Mouse (Mus musculus) CH12.LX (cell line): ENCODE results near the gene Selenos. TPM values are rescaled to one million over a fixed set of nuclear protein-coding genes. Genes with fewer than 3 reads are reported as not detected.

Experiments
- DNase-seq: peaks from one replicate; pipeline ENCODE4 v3.0.0-alpha.2; 2013; ENCODE audit errors: extremely low read depth
- H3K27ac ChIP-seq: 2 replicates; pipeline ENCODE4 v1.5.1; 2012; ENCODE audit warnings: low read depth, mild to moderate bottlenecking, control low read depth, moderate library complexity; ENCODE audit not compliant: insufficient read depth
- H3K27me3 ChIP-seq: replicated peaks from 2 replicates; pipeline ENCODE3; 2012; ENCODE audit warnings: inconsistent platforms
- H3K36me3 ChIP-seq, 2 experiments: replicated peaks in 1 of 2; 2 replicates each; pipeline versions ENCODE3 to v1.6.1; 2012; ENCODE audit warnings: inconsistent platforms in 1 of 2, low read length in 1 of 2, mild to moderate bottlenecking in 1 of 2, mixed read lengths in 1 of 2, moderate library complexity in 1 of 2; ENCODE audit not compliant: control insufficient read depth in 1 of 2, insufficient read depth in 1 of 2
- H3K4me1 ChIP-seq, 2 experiments: 2 replicates each; pipeline ENCODE4 v1.6.1; 2012; ENCODE audit warnings: inconsistent platforms in 1 of 2, moderate library complexity in 1 of 2; ENCODE audit not compliant: insufficient read depth in 2 of 2, control insufficient read depth in 1 of 2
- H3K4me2 ChIP-seq: 2 replicates; pipeline ENCODE4 v1.6.1; 2012; ENCODE audit warnings: low read depth, mild to moderate bottlenecking, control low read depth; ENCODE audit not compliant: poor library complexity, insufficient read depth, severe bottlenecking
- H3K4me3 ChIP-seq, 3 experiments: fragments of 150-350 bp in 1 of 3; sonication (generic) in 1 of 3; replicated peaks in 1 of 3; 2 replicates each; pipeline versions ENCODE3 to v1.5.1; 2011 to 2012; ENCODE audit warnings: low read depth in 2 of 3, low read length in 2 of 3, mild to moderate bottlenecking in 2 of 3, moderate library complexity in 2 of 3, control low read depth in 1 of 3, improper control_type of control experiment in 1 of 3, inconsistent platforms in 1 of 3, mixed read lengths in 1 of 3; ENCODE audit not compliant: poor library complexity in 1 of 3
- H3K79me2 ChIP-seq: replicated peaks from 2 replicates; pipeline ENCODE4 v1.6.1; 2012; ENCODE audit warnings: mild to moderate bottlenecking, moderate library complexity; ENCODE audit not compliant: control insufficient read depth, poor library complexity, insufficient read depth, severe bottlenecking; ENCODE audit errors: extremely low read depth
- H3K9ac ChIP-seq: 2 replicates; pipeline ENCODE4 v1.6.1; 2012; ENCODE audit warnings: low read depth, mild to moderate bottlenecking, control low read depth, moderate library complexity; ENCODE audit not compliant: insufficient read depth
- H3K9me3 ChIP-seq: replicated peaks from 2 replicates; pipeline ENCODE3; 2012; ENCODE audit warnings: low read length, inconsistent platforms, mixed read lengths
- BHLHE40 ChIP-seq: IDR thresholded peaks from 2 replicates; pipeline ENCODE4 v1.6.1; 2011; ENCODE audit warnings: mild to moderate bottlenecking, low read depth, low read length, improper control_type of control experiment
- CHD1 ChIP-seq: IDR thresholded peaks from 2 replicates; pipeline ENCODE4 v1.6.1; 2012; ENCODE audit warnings: low read depth, low read length, improper control_type of control experiment, inconsistent platforms
- CTCF ChIP-seq, 2 experiments: IDR thresholded peaks in 1 of 2; conservative IDR thresholded peaks in 1 of 2; 2 replicates each; pipeline ENCODE4 v1.5.1; 2011 to 2012; ENCODE audit warnings: low read depth in 2 of 2, low read length in 2 of 2, improper control_type of control experiment in 1 of 2, inconsistent platforms in 1 of 2, mild to moderate bottlenecking in 1 of 2, moderate library complexity in 1 of 2
- ELF1 ChIP-seq: IDR thresholded peaks from 2 replicates; pipeline ENCODE4 v1.6.1; 2014; ENCODE audit warnings: low read depth, mild to moderate bottlenecking, inconsistent platforms, low read length, improper control_type of control experiment
- EP300 ChIP-seq: IDR thresholded peaks from 2 replicates; pipeline ENCODE4 v1.6.1; 2011; ENCODE audit warnings: low read length, improper control_type of control experiment
- ETS1 ChIP-seq: conservative IDR thresholded peaks from 2 replicates; pipeline ENCODE4 v1.6.1; 2012; ENCODE audit warnings: low read depth, mild to moderate bottlenecking, inconsistent platforms, low read length, improper control_type of control experiment, moderate library complexity
- GABPA ChIP-seq: IDR thresholded peaks from 2 replicates; pipeline ENCODE4 v1.6.1; 2012; ENCODE audit warnings: low read depth, low read length, improper control_type of control experiment, inconsistent platforms; ENCODE audit not compliant: insufficient replicate concordance
- IRF4 ChIP-seq: IDR thresholded peaks from 2 replicates; pipeline ENCODE4 v1.6.1; 2014; ENCODE audit warnings: low read depth, mild to moderate bottlenecking, inconsistent platforms, low read length, improper control_type of control experiment
- JUN ChIP-seq: IDR thresholded peaks from 2 replicates; pipeline ENCODE4 v1.6.1; 2011; ENCODE audit warnings: low read depth, mild to moderate bottlenecking, low read length, improper control_type of control experiment, moderate library complexity; ENCODE audit not compliant: insufficient read depth
- JUND ChIP-seq: conservative IDR thresholded peaks from 2 replicates; pipeline ENCODE4 v1.6.1; 2011; ENCODE audit warnings: low read depth, low read length, improper control_type of control experiment
- KAT2A ChIP-seq: IDR thresholded peaks from 2 replicates; pipeline ENCODE4 v1.6.1; 2012; ENCODE audit warnings: low read length, improper control_type of control experiment, inconsistent platforms; ENCODE audit not compliant: insufficient replicate concordance
- MEF2A ChIP-seq: IDR thresholded peaks from 2 replicates; pipeline ENCODE4 v1.6.1; 2014; ENCODE audit warnings: low read depth, mild to moderate bottlenecking, inconsistent platforms, low read length, improper control_type of control experiment, borderline replicate concordance
- MXI1 ChIP-seq: IDR thresholded peaks from 2 replicates; pipeline ENCODE4 v1.6.1; 2011; ENCODE audit warnings: mild to moderate bottlenecking, low read depth, low read length, improper control_type of control experiment
- PAX5 ChIP-seq: IDR thresholded peaks from 2 replicates; pipeline ENCODE4 v1.6.1; 2012; ENCODE audit warnings: low read length, inconsistent platforms, mixed read lengths
- POLR2A ChIP-seq: IDR thresholded peaks from 2 replicates; pipeline ENCODE4 v1.6.1; 2011; ENCODE audit warnings: low read depth, mild to moderate bottlenecking, improper control_type of control experiment, low read length
- RAD21 ChIP-seq: IDR thresholded peaks from 2 replicates; pipeline ENCODE4 v1.6.1; 2011; ENCODE audit warnings: low read depth, mild to moderate bottlenecking, low read length, improper control_type of control experiment, moderate library complexity
- RCOR1 ChIP-seq: conservative IDR thresholded peaks from 2 replicates; pipeline ENCODE4 v1.6.1; 2012; ENCODE audit warnings: low read depth, mild to moderate bottlenecking, inconsistent platforms, low read length, improper control_type of control experiment
- SMC3 ChIP-seq: IDR thresholded peaks from 2 replicates; pipeline ENCODE4 v1.6.1; 2011; ENCODE audit warnings: low read depth, low read length, improper control_type of control experiment
- TCF12 ChIP-seq: IDR thresholded peaks from 2 replicates; pipeline ENCODE4 v1.6.1; 2014; ENCODE audit warnings: low read depth, mild to moderate bottlenecking, inconsistent platforms, low read length, improper control_type of control experiment
- UBTF ChIP-seq: IDR thresholded peaks from 2 replicates; pipeline ENCODE4 v1.6.1; 2012; ENCODE audit warnings: low read depth, mild to moderate bottlenecking, inconsistent platforms, low read length, improper control_type of control experiment, moderate library complexity
- USF2 ChIP-seq: conservative IDR thresholded peaks from 2 replicates; pipeline ENCODE4 v1.6.1; 2011; ENCODE audit warnings: low read depth, low read length, improper control_type of control experiment
- ZC3H11A ChIP-seq: IDR thresholded peaks from 2 replicates; pipeline ENCODE4 v1.6.1; 2012; ENCODE audit warnings: low read depth, mild to moderate bottlenecking, inconsistent platforms, low read length, improper control_type of control experiment
- ZKSCAN1 ChIP-seq: IDR thresholded peaks from 2 replicates; pipeline ENCODE4 v1.6.1; 2012; ENCODE audit warnings: low read depth, inconsistent platforms, low read length, improper control_type of control experiment, borderline replicate concordance
- ZMIZ1 ChIP-seq: IDR thresholded peaks from 2 replicates; pipeline ENCODE4 v1.6.1; 2012; ENCODE audit warnings: low read depth, mild to moderate bottlenecking, inconsistent platforms, low read length, improper control_type of control experiment
- ZNF384 ChIP-seq: IDR thresholded peaks from 2 replicates; pipeline ENCODE4 v1.6.1; 2012; ENCODE audit warnings: low read depth, low read length, improper control_type of control experiment, inconsistent platforms
- dilution Hi-C: fragments of 300-500 bp; cut with MboI; formaldehyde crosslinking; loops from 2 replicates; pipeline ENCODE4 v1.14.3; 2020; ENCODE audit warnings: low sequenced_read_pairs; ENCODE audit not compliant: extremely low pct_unique_long_range_greater_than_20kb, extremely low pct_ligation_motif_present
- in situ Hi-C: fragments of 300-500 bp; cut with MboI; formaldehyde crosslinking; loops from 3 replicates; pipeline ENCODE4 v1.14.3; 2019; ENCODE audit warnings: low sequenced_read_pairs, low pct_ligation_motif_present, low pct_unique_long_range_greater_than_20kb, mixed read lengths
- polyA plus RNA-seq: library from polyadenylated mRNA; unstranded; fragments of >175 nt; gene quantifications from 2 replicates; pipeline ENCODE4 v1.2.1, GENCODE M21; 2012; ENCODE audit warnings: low read depth; ENCODE audit not compliant: insufficient read length
- total RNA-seq, 2 experiments: library from RNA; depleted of rRNA; stranded (reverse); fragments of 300-350 nt in 1 of 2; fragments of >200 nt in 1 of 2; gene quantifications; 2 replicates each; pipeline ENCODE4 v1.2.3; 2012 to 2014

Gene Selenos
- total and polyA plus RNA-seq, 3 experiments = 75.0 to 112 (median 101) TPM

DNA sequence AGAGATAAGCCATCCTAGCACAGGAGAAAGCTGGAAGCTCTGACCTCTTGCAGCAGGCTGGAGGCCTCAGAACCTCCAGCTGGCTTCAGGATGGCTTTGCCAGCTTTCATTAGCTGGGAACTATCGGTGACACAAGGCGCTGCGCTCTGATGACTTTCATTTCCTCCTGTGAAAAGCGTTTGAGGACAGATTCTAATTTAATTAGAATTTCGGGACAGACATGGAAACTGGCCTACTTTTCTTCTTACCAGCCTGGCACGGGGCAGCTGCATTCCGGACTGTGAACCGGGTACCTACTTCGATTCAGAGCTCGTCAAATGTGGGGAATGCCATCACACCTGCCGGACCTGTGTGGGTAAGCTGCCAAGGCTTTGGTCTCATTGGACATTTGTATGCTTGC, 40.7 kb upstream of the Selenos start:
- H3K27me3 ChIP-seq = peaks cover 84% of the 10 kb centered on the region
- H3K79me2 ChIP-seq = no peaks in the 10 kb centered on the region
- no peak overlapping the region for H3K27ac ChIP-seq
- H3K36me3 ChIP-seq = no peaks in the 10 kb centered on the region
- H3K9ac ChIP-seq = no peak overlapping the region
- TF ChIP-seq IRF4 (no peak), GABPA (no peak), CHD1 (no peak), UBTF (no peak), PAX5 (no peak), RAD21 (no peak), POLR2A (no peak), USF2 (no peak), MEF2A (no peak), ZKSCAN1 (no peak), TCF12 (no peak), JUN (no peak), JUND (no peak), ZMIZ1 (no peak), KAT2A (no peak), RCOR1 (no peak), MXI1 (no peak), SMC3 (no peak), CTCF (conservative IDR thresholded peaks at IDR 0.05 in 1 of 2, IDR thresholded peaks at IDR 0.05 in 1 of 2; ENCODE audit: low read depth in 2 of 2, low read length in 2 of 2) (no peak)
- TF ChIP-seq, all 38 proteins: peak for 0
- DNase-seq = no peak
- in situ Hi-C loops = no loop called here
- dilution Hi-C loops = no loop called here
- no peak overlapping the region for H3K4me2 ChIP-seq
- no peaks in the 10 kb centered on the region for H3K4me1 ChIP-seq
- H3K4me3 ChIP-seq = no peak overlapping the region
- peaks cover 19% of the 10 kb centered on the region for H3K9me3 ChIP-seq

DNA sequence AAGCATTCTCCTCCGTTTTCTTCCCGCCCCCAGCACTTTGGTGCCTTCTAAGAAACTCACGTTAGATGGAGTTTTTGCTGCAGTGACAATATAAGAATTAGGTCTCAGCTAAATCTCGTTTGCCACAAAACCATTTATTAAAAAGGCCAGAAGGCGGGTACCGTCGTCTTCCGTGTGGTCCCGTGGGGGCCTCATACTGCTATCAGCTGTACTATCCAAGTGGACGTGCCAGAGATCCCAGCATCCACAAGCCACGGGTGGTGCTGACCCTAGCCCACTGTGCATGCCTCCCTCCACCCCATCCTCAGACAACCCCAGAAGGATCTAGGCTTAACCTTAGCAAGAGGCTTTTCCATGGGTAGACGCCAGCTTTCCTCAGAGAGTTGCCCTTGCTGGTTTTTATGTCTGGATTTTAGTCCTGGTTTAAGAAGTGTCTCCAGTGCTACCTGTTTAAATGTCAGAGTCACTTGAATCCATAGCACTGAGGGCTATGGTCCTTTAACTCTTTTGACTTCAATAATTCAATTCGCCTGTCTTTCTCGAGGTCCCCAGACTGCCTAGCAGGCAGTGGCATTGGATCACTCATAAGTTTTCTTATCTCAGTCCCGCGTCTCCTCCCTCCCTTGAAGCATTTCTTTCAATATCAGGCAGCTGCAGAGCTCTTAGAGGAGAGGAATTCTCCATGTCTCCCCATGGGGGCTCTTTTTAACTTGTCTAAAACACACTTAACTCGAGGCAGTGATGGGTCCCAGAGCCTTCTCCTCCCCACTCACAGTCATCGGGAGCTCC, 39.2 kb upstream of the Selenos start:
- peaks cover 84% of the 10 kb centered on the region for H3K27me3 ChIP-seq
- no peak overlapping the region for H3K27ac ChIP-seq
- no peaks in the 10 kb centered on the region for H3K36me3 ChIP-seq
- TF ChIP-seq CHD1 (no peak), BHLHE40 (no peak), ZMIZ1 (no peak), ELF1 (no peak), JUND (no peak), TCF12 (no peak), ETS1 (no peak), POLR2A (no peak), EP300 (no peak), ZNF384 (no peak), GABPA (no peak), MEF2A (no peak), ZC3H11A (no peak), USF2 (no peak), JUN (no peak)
- in situ Hi-C loops (no loop called here), dilution Hi-C loops (no loop called here)
- no peak overlapping the region for H3K4me3 ChIP-seq
- DNase-seq = no peak
- H3K4me2 ChIP-seq = no peak overlapping the region
- H3K79me2 ChIP-seq = no peaks in the 10 kb centered on the region
- H3K9me3 ChIP-seq = peaks cover 19% of the 10 kb centered on the region
- no peaks in the 10 kb centered on the region for H3K4me1 ChIP-seq
- H3K9ac ChIP-seq = no peak overlapping the region
